In the genomic region with DNA sequence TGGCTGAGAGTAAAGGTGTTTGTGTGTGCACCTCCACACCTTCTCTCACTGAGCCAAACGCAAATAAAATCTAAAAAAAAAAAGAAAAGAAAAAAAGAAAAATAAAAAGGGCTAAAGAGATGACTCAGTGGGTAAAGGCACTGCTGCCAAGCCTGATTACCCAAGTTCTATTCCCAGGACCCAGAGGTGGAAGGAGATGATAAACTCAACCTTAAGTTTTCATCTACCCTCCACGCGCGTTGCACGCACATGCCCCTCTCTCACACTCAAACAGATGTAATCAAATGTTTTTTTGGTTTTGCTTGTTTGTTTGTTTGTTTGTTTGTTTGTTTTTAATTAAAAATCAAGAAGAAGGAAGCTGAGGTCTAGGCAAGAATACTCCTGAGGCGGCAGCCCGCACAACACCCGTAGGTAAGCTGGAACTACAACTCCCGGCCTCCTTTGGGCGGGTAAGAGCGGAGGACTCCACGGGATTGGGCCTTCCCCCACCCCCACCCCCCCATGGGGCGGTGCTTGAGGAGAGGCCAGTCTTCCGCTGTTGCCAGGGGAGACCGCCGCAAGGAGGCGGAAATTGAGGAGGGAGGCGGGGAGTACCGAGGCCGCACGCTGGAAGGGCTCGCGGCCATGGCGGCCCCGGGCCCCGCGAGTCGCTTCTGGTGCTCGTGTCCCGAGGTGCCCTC, we compare ENCODE assay signal across 8 mouse cellular contexts. TPM values are rescaled to one million over a fixed set of nuclear protein-coding genes. Genes with fewer than 3 reads are reported as not detected.
A peak's percentile ranks its signal among the peaks of the same experiment; 100 is the strongest.
DNase-seq lines count a peak whose midpoint lies in the region; ATAC-seq and TF ChIP-seq lines count a peak whose summit lies in the region.

A gene (plus strand): TSS at position 502 of the 680 bp plus-strand sequence.

- peak; percentile 99 for DNase-seq in CH12.LX (ENCODE audit: extremely low read depth)
- DNase-seq in c-Kit-positive CD71-positive TER-119-negative erythroid progenitor cells, embryonic 14.5 days (ENCODE audit: low read depth): peak; percentile 99
- peak; percentile 99 for DNase-seq in forebrain, embryonic 11.5 days (ENCODE audit: low spot score)
- peak; percentile 98 to 100 for DNase-seq in kidney, postnatal 36 days
- peak; percentile 96 for DNase-seq in telencephalon, adult 2 months (ENCODE audit: low read depth, low spot score)

- no peaks in the 10 kb centered on the region for H3K9me3 ChIP-seq in CH12.LX (replicated peaks; ENCODE audit: low read length)
- H3K9me3 ChIP-seq in forebrain, embryonic 11.5 days (ENCODE audit: control insufficient read depth, low read length): no peaks in the 10 kb centered on the region
- no peaks in the 10 kb centered on the region for H3K9me3 ChIP-seq in heart, embryonic 16.5 days (replicated peaks; ENCODE audit: control insufficient read depth, low read length)
- no peaks in the 10 kb centered on the region for H3K9me3 ChIP-seq in liver, embryonic 15.5 days (replicated peaks)
- H3K9me3 ChIP-seq in neural tube, embryonic 12.5 days: no peaks in the 10 kb centered on the region

- TF ChIP-seq POLR2A in CH12.LX (IDR thresholded peaks at IDR 0.05; ENCODE audit: low read depth, low read length): peak; percentile 97

- no peak for TF ChIP-seq CTCF in CH12.LX (conservative IDR thresholded peaks at IDR 0.05 in 1 of 2, IDR thresholded peaks at IDR 0.05 in 1 of 2; ENCODE audit: low read depth in 2 of 2, low read length in 2 of 2)

- TF ChIP-seq RAD21 in CH12.LX (IDR thresholded peaks at IDR 0.05; ENCODE audit: low read depth, low read length): no peak

- 13% methylated on average over 25 of the region's 30 CpGs for WGBS in forebrain, embryonic 11.5 days
- 12% methylated on average over 27 of the region's 30 CpGs for WGBS in heart, embryonic 16.5 days
- 10% methylated on average over 29 of the region's 30 CpGs for WGBS in liver, embryonic 15.5 days (ENCODE audit: insufficient replicate concordance)
- WGBS in neural tube, embryonic 12.5 days: 12% methylated on average over 30 of the region's 30 CpGs

- H3K27me3 ChIP-seq in CH12.LX (replicated peaks): peaks cover 2% of the 10 kb centered on the region
- H3K27me3 ChIP-seq in forebrain, embryonic 11.5 days (ENCODE audit: control insufficient read depth, insufficient read depth, low read length): no peaks in the 10 kb centered on the region
- no peaks in the 10 kb centered on the region for H3K27me3 ChIP-seq in heart, embryonic 16.5 days (ENCODE audit: control insufficient read depth, insufficient read depth, low read length)
- H3K27me3 ChIP-seq in liver, embryonic 15.5 days: no peaks in the 10 kb centered on the region
- H3K27me3 ChIP-seq in neural tube, embryonic 12.5 days (replicated peaks): no peaks in the 10 kb centered on the region

- in situ Hi-C loops in CH12.LX (cut with MboI; ENCODE audit: low pct_ligation_motif_present, low pct_unique_long_range_greater_than_20kb, low sequenced_read_pairs): loop anchor here (5.0 to 10.0 kb wide), 2 partner anchors 53 to 115 kb away; no protein-coding TSS in a partner anchor

- H3K9ac ChIP-seq in CH12.LX (ENCODE audit: insufficient read depth, low read depth): peak within 1 kb of the TSS; percentile 81
- peak within 1 kb of the TSS; percentile 91 for H3K9ac ChIP-seq in forebrain, embryonic 11.5 days (ENCODE audit: low read length)
- peak within 1 kb of the TSS; percentile 86 for H3K9ac ChIP-seq in heart, embryonic 16.5 days (ENCODE audit: low read length)
- peak within 1 kb of the TSS; percentile 67 for H3K9ac ChIP-seq in liver, embryonic 15.5 days
- H3K9ac ChIP-seq in neural tube, embryonic 12.5 days: peak within 1 kb of the TSS; percentile 81

- peak within 1 kb of the TSS; percentile 41; the same call in 1 of the 2 replicates for H3K27ac ChIP-seq in CH12.LX (ENCODE audit: insufficient read depth, low read depth)
- peak within 1 kb of the TSS; percentile 70; the same call in 1 of the 2 replicates for H3K27ac ChIP-seq in forebrain, embryonic 11.5 days (ENCODE audit: low read depth, low read length)
- H3K27ac ChIP-seq in heart, embryonic 16.5 days (ENCODE audit: low read length): peak within 1 kb of the TSS; percentile 85
- H3K27ac ChIP-seq in liver, embryonic 15.5 days (replicated peaks): peak within 1 kb of the TSS; percentile 56; the same call in 1 of the 2 replicates
- peak within 1 kb of the TSS; percentile 51; the same call in 1 of the 2 replicates for H3K27ac ChIP-seq in neural tube, embryonic 12.5 days

- peaks cover 2 to 15% of the 10 kb centered on the region in 2 experiments; a peak in 3 of 4 replicates for H3K4me1 ChIP-seq in CH12.LX (ENCODE audit: control insufficient read depth in 1 of 2, insufficient read depth in 2 of 2)
- peaks cover 2% of the 10 kb centered on the region; the same call in 1 of the 2 replicates for H3K4me1 ChIP-seq in forebrain, embryonic 11.5 days (replicated peaks; ENCODE audit: control insufficient read depth, insufficient read depth, low read length)
- H3K4me1 ChIP-seq in heart, embryonic 16.5 days (ENCODE audit: control insufficient read depth, insufficient read depth, low read length): peaks cover 8% of the 10 kb centered on the region
- H3K4me1 ChIP-seq in liver, embryonic 15.5 days (replicated peaks): peaks cover 15% of the 10 kb centered on the region
- peaks cover 9% of the 10 kb centered on the region for H3K4me1 ChIP-seq in neural tube, embryonic 12.5 days

- peak within 1 kb of the TSS; percentile 89 for H3K4me2 ChIP-seq in CH12.LX (ENCODE audit: insufficient read depth, low read depth, poor library complexity, severe bottlenecking)
- peak within 1 kb of the TSS; percentile 62 for H3K4me2 ChIP-seq in forebrain, embryonic 11.5 days (ENCODE audit: low read depth, low read length, severe bottlenecking)
- H3K4me2 ChIP-seq in heart, embryonic 16.5 days (ENCODE audit: low read depth, low read length): peak within 1 kb of the TSS; percentile 71
- peak within 1 kb of the TSS; percentile 87 for H3K4me2 ChIP-seq in liver, embryonic 15.5 days
- H3K4me2 ChIP-seq in neural tube, embryonic 12.5 days (replicated peaks): peak within 1 kb of the TSS; percentile 68

- dilution Hi-C loops in CH12.LX (cut with MboI; ENCODE audit: extremely low pct_ligation_motif_present, extremely low pct_unique_long_range_greater_than_20kb, low sequenced_read_pairs): no loop called here

- peak; percentile 98 for ATAC-seq in forebrain, embryonic 11.5 days (replicated peaks; ENCODE audit: low FRiP score)
- peak; percentile 99 for ATAC-seq in heart, embryonic 16.5 days (replicated peaks; ENCODE audit: extremely low read depth, insufficient read depth, low FRiP score)
- peak; percentile 99 for ATAC-seq in liver, embryonic 15.5 days (ENCODE audit: insufficient read depth)
- peak; percentile 98 for ATAC-seq in neural tube, embryonic 12.5 days (ENCODE audit: low FRiP score, low read depth)

- peaks cover 12% of the 10 kb centered on the region for H3K79me2 ChIP-seq in CH12.LX (replicated peaks; ENCODE audit: control insufficient read depth, extremely low read depth, insufficient read depth, poor library complexity, severe bottlenecking)

- H3K36me3 ChIP-seq in CH12.LX (replicated peaks in 1 of 2; ENCODE audit: control insufficient read depth in 1 of 2, insufficient read depth in 1 of 2, low read length in 1 of 2): peaks cover 13 to 30% of the 10 kb centered on the region in 2 experiments
- no peaks in the 10 kb centered on the region; the same call in 1 of the 2 replicates for H3K36me3 ChIP-seq in forebrain, embryonic 11.5 days (ENCODE audit: control insufficient read depth, insufficient read depth, low read length)
- H3K36me3 ChIP-seq in heart, embryonic 16.5 days (ENCODE audit: control insufficient read depth, insufficient read depth): peaks cover 16% of the 10 kb centered on the region
- H3K36me3 ChIP-seq in liver, embryonic 15.5 days (replicated peaks): peaks cover 8% of the 10 kb centered on the region
- H3K36me3 ChIP-seq in neural tube, embryonic 12.5 days: peaks cover 22% of the 10 kb centered on the region

- TF ChIP-seq EP300 in CH12.LX (IDR thresholded peaks at IDR 0.05; ENCODE audit: low read length): no peak

- peak within 1 kb of the TSS; percentile 81 to 87 (median 82) for H3K4me3 ChIP-seq in CH12.LX (replicated peaks in 1 of 3; ENCODE audit: low read depth in 2 of 3, low read length in 2 of 3, poor library complexity in 1 of 3)
- H3K4me3 ChIP-seq in forebrain, embryonic 11.5 days (ENCODE audit: low read depth, low read length): peak within 1 kb of the TSS; percentile 82
- H3K4me3 ChIP-seq in heart, embryonic 16.5 days (ENCODE audit: low read length): peak within 1 kb of the TSS; percentile 78
- H3K4me3 ChIP-seq in liver, embryonic 15.5 days (replicated peaks): peak within 1 kb of the TSS; percentile 74
- H3K4me3 ChIP-seq in neural tube, embryonic 12.5 days: peak within 1 kb of the TSS; percentile 75

TF ChIP-seq in CH12.LX, 34 proteins besides CTCF, POLR2A, EP300 and RAD21 (continues in another document):
- TF ChIP-seq UBTF (IDR thresholded peaks at IDR 0.05; ENCODE audit: low read depth, low read length) (no peak), GABPA (IDR thresholded peaks at IDR 0.05; ENCODE audit: insufficient replicate concordance, low read depth, low read length) (peak; percentile 61; the same call in 1 of the 2 replicates), MAX (IDR thresholded peaks at IDR 0.05; ENCODE audit: low read length) (0 out of 2 replicates have a peak, but pooled peaks have one; percentile 21), CHD2 (IDR thresholded peaks at IDR 0.05; ENCODE audit: low read length) (peak; percentile 95), TBP (conservative IDR thresholded peaks at IDR 0.05; ENCODE audit: low read depth, low read length) (no peak), MEF2A (IDR thresholded peaks at IDR 0.05; ENCODE audit: borderline replicate concordance, low read depth, low read length) (peak; percentile 19; the same call in 1 of the 2 replicates), MAFK (IDR thresholded peaks at IDR 0.05; ENCODE audit: insufficient replicate concordance, low read length) (no peak), POLR2AphosphoS2 (IDR thresholded peaks at IDR 0.05; ENCODE audit: low read depth, low read length) (peak; percentile 43; the same call in 1 of the 2 replicates), KAT2A (IDR thresholded peaks at IDR 0.05; ENCODE audit: insufficient replicate concordance, low read length) (peak; percentile 90; the same call in 1 of the 2 replicates), ELF1 (IDR thresholded peaks at IDR 0.05; ENCODE audit: low read depth, low read length) (peak; percentile 88), JUN (IDR thresholded peaks at IDR 0.05; ENCODE audit: insufficient read depth, low read depth, low read length) (no peak), TCF12 (IDR thresholded peaks at IDR 0.05; ENCODE audit: low read depth, low read length) (peak; percentile 74)

RNA-seq across cellular contexts. Expression of the gene that starts here (rescaled TPM):
- total RNA-seq in CH12.LX (2012; rRNA removed) (5.6 and 6.4 TPM in 2 replicates), CH12.LX (2014; rRNA removed) (3.3 and 3.7 TPM in 2 replicates)
- polyA plus RNA-seq in CH12.LX (2012; ENCODE audit: insufficient read length, low read depth): 19.8 and 21.3 TPM in 2 replicates
- 60.1 and 61.3 TPM in 2 replicates for polyA plus RNA-seq in forebrain, embryonic 11.5 days (2014; fragmentation: Nextera tagmentation; extraction: Ambion mirVana)
- 30.3 and 32.2 TPM in 2 replicates for polyA plus RNA-seq in heart, embryonic 16.5 days (2015; fragmentation: Nextera tagmentation; extraction: Ambion mirVana)
- polyA plus RNA-seq in liver, embryonic 15.5 days (2015; fragmentation: Nextera tagmentation; extraction: Ambion mirVana): 9.1 and 9.4 TPM in 2 replicates
- 64.7 and 71.4 TPM in 2 replicates for polyA plus RNA-seq in neural tube, embryonic 12.5 days (2016; fragmentation: Nextera tagmentation; extraction: Ambion mirVana)

Comparison
In these comparisons a context has a peak if more than half of its experiments do, and no peak if none do; other contexts are left out.
1. Peak in every context shown above with its lines: DNase-seq, ATAC-seq, H3K4me3 ChIP-seq and H3K27ac ChIP-seq.